17 mouse cellular contexts compared by ENCODE assay signal in genomic region chr15:30719226-30719625, GRCm38 (mm10).
DNase-seq lines count a peak whose midpoint lies in the region; ATAC-seq and TF ChIP-seq lines count a peak whose summit lies in the region.
"Had no signal": no experiment of that assay in that cellular context is flagged by ENCODE, and none has a peak within 500 bp of the region (broad histone marks: within the 10 kb centered on the region; RNA-seq: fewer than 3 reads in every experiment).

No protein-coding gene starts in this region.

- H3K36me3 ChIP-seq in forebrain, embryonic 16.5 days (ENCODE audit: control insufficient read depth, insufficient read depth), result no peaks in the 10 kb centered on the region
- no peaks in the 10 kb centered on the region for H3K36me3 ChIP-seq in forebrain, postnatal 0 days (ENCODE audit: insufficient read depth)
- no peaks in the 10 kb centered on the region for H3K36me3 ChIP-seq in hindbrain, embryonic 10.5 days
- H3K36me3 ChIP-seq: heart, embryonic 13.5 days; midbrain, embryonic 13.5 days had no signal

- no peaks in the 10 kb centered on the region for H3K9me3 ChIP-seq in forebrain, embryonic 16.5 days (ENCODE audit: control insufficient read depth, low read length)
- H3K9me3 ChIP-seq in forebrain, postnatal 0 days (ENCODE audit: low read length), result no peaks in the 10 kb centered on the region
- no peaks in the 10 kb centered on the region for H3K9me3 ChIP-seq in hindbrain, embryonic 10.5 days
- H3K9me3 ChIP-seq: heart, embryonic 13.5 days; midbrain, embryonic 13.5 days had no signal

- 55% methylated on average over 2 of the region's 2 CpGs for WGBS in forebrain, embryonic 16.5 days
- WGBS in forebrain, postnatal 0 days, result 37% methylated on average over 2 of the region's 2 CpGs
- WGBS in hindbrain, embryonic 10.5 days, result 73% methylated on average over 2 of the region's 2 CpGs

- H3K4me3 ChIP-seq in forebrain, embryonic 16.5 days (replicated peaks; ENCODE audit: low read length), result no peak overlapping the region
- H3K4me3 ChIP-seq in forebrain, postnatal 0 days (ENCODE audit: low read depth, low read length), result no peak overlapping the region
- no peak overlapping the region for H3K4me3 ChIP-seq in layer of hippocampus, adult 2 months
- H3K4me3 ChIP-seq in hindbrain, embryonic 10.5 days, result no peak overlapping the region
- H3K4me3 ChIP-seq: heart, embryonic 13.5 days; midbrain, embryonic 13.5 days had no signal

- no peak overlapping the region for H3K9ac ChIP-seq in forebrain, embryonic 16.5 days (replicated peaks; ENCODE audit: low read depth, low read length)
- no peak overlapping the region for H3K9ac ChIP-seq in forebrain, postnatal 0 days
- H3K9ac ChIP-seq: heart, embryonic 13.5 days; hindbrain, embryonic 14.5 days; midbrain, embryonic 13.5 days had no signal

- H3K27me3 ChIP-seq in forebrain, embryonic 16.5 days (replicated peaks; ENCODE audit: control insufficient read depth, insufficient read depth, low read length), result no peaks in the 10 kb centered on the region
- no peaks in the 10 kb centered on the region for H3K27me3 ChIP-seq in forebrain, postnatal 0 days (ENCODE audit: insufficient read depth, low read length)
- H3K27me3 ChIP-seq in hindbrain, embryonic 10.5 days (ENCODE audit: insufficient read depth, poor library complexity, severe bottlenecking), result no peaks in the 10 kb centered on the region
- H3K27me3 ChIP-seq: heart, embryonic 13.5 days; midbrain, embryonic 13.5 days had no signal

- no peak for DNase-seq in forebrain, postnatal 0 days
- DNase-seq in Muller cell, postnatal 12 days (ENCODE audit: inconsistent ontology term), result peak; percentile 17
- DNase-seq in layer of hippocampus, adult 2 months (ENCODE audit: low spot score in 2 of 2), result peak; percentile 67 to 75
- DNase-seq in right cerebral cortex, postnatal 10 days (ENCODE audit: low spot score in 2 of 2), result peak; percentile 43 to 57
- DNase-seq in hindbrain, embryonic 10.5 days (ENCODE audit: low spot score), result no peak
- DNase-seq in thymus, postnatal 14 days, result no peak
- DNase-seq: gastrocnemius, postnatal 14 days; heart, adult 18-20 months; left cerebral cortex, postnatal 4 days; lung, adult 18-20 months; lung, postnatal 14 days; thymus, postnatal 25 days had no signal

- peak; percentile 64; the same call in 1 of the 2 replicates for ATAC-seq in forebrain, embryonic 16.5 days
- no peak for ATAC-seq in forebrain, postnatal 0 days
- ATAC-seq: intestine, embryonic 16.5 days; midbrain, embryonic 13.5 days had no signal

- peaks cover 2% of the 10 kb centered on the region; the same call in 1 of the 2 replicates for H3K4me1 ChIP-seq in forebrain, embryonic 16.5 days (replicated peaks; ENCODE audit: control insufficient read depth, insufficient read depth, low read length)
- H3K4me1 ChIP-seq in forebrain, postnatal 0 days (ENCODE audit: insufficient read depth), result no peaks in the 10 kb centered on the region
- no peaks in the 10 kb centered on the region for H3K4me1 ChIP-seq in hindbrain, embryonic 10.5 days (replicated peaks)
- H3K4me1 ChIP-seq: heart, embryonic 13.5 days; midbrain, embryonic 13.5 days had no signal

- H3K4me2 ChIP-seq in forebrain, embryonic 16.5 days (ENCODE audit: low read length), result no peak overlapping the region
- no peak overlapping the region for H3K4me2 ChIP-seq in forebrain, postnatal 0 days (ENCODE audit: low read depth)
- H3K4me2 ChIP-seq: heart, embryonic 13.5 days; hindbrain, embryonic 14.5 days; midbrain, embryonic 13.5 days had no signal

- H3K27ac ChIP-seq in forebrain, embryonic 16.5 days (ENCODE audit: low read length), result peak overlapping the region; percentile 37; the same call in 1 of the 2 replicates
- no peak overlapping the region for H3K27ac ChIP-seq in forebrain, postnatal 0 days (ENCODE audit: low read depth, low read length)
- H3K27ac ChIP-seq in layer of hippocampus, adult 2 months, result peak overlapping the region; percentile 76
- H3K27ac ChIP-seq in hindbrain, embryonic 10.5 days, result no peak overlapping the region
- H3K27ac ChIP-seq: heart, embryonic 13.5 days; hindbrain, embryonic 14.5 days; midbrain, embryonic 13.5 days had no signal

- no peak for TF ChIP-seq CTCF in forebrain, postnatal 0 days (IDR thresholded peaks at IDR 0.05; ENCODE audit: low read depth)
- no peak for TF ChIP-seq CTCF in layer of hippocampus, adult 2 months (conservative IDR thresholded peaks at IDR 0.05)

Comparison
In these comparisons a context has a peak if more than half of its experiments do, and no peak if none do; other contexts are left out.
1. H3K27ac ChIP-seq: peak in forebrain, embryonic 16.5 days (single experiment) and layer of hippocampus, adult 2 months (single experiment); none in forebrain, postnatal 0 days (single experiment) and hindbrain, embryonic 10.5 days (single experiment).
2. DNase-seq: peak in Muller cell, postnatal 12 days (single experiment), layer of hippocampus, adult 2 months (2 of 2) and right cerebral cortex, postnatal 10 days (2 of 2); none in forebrain, postnatal 0 days (single experiment), hindbrain, embryonic 10.5 days (single experiment) and thymus, postnatal 14 days (single experiment).